Comparison of ENCODE assay signal across 13 mouse cellular contexts in genomic region chr11:80884521-80885231, GRCm38 (mm10).
DNase-seq lines count a peak whose midpoint lies in the region.
"Had no signal": no experiment of that assay in that cellular context is flagged by ENCODE, and none has a peak within 500 bp of the region (broad histone marks: within the 10 kb centered on the region; RNA-seq: fewer than 3 reads in every experiment).

No protein-coding gene starts in this region.

- DNase-seq in frontal cortex, postnatal 36 days (ENCODE audit: low spot score in 2 of 2) = peak; percentile 34 to 62
- no peak for DNase-seq in frontal cortex, postnatal 14 days (ENCODE audit: low spot score in 2 of 2)
- peak; percentile 65 for DNase-seq in right cerebral cortex, adult 18-20 months
- DNase-seq in right cerebral cortex, adult 2 months (ENCODE audit: low spot score in 2 of 2) = no peak
- peak; percentile 74 for DNase-seq in cerebellum, adult 9-11 months
- peak; percentile 69 for DNase-seq in layer of hippocampus, adult 9-11 months
- DNase-seq in thymus, postnatal 10 days (ENCODE audit: low spot score in 2 of 2) = no peak
- DNase-seq: adrenal gland, adult 2 months; kidney, adult 18-20 months; liver, postnatal 0 days; lung, postnatal 10 days; midbrain, embryonic 14.5 days; thymus, postnatal 14 days had no signal

Comparison
In these comparisons a context has a peak if more than half of its experiments do, and no peak if none do; other contexts are left out.
1. DNase-seq: peak in frontal cortex, postnatal 36 days (2 of 2), right cerebral cortex, adult 18-20 months (single experiment), cerebellum, adult 9-11 months (single experiment) and layer of hippocampus, adult 9-11 months (single experiment); none in frontal cortex, postnatal 14 days (0 of 2), right cerebral cortex, adult 2 months (0 of 2) and thymus, postnatal 10 days (0 of 2).